ENCODE assay signal across 8 mouse cellular contexts in the genomic region with DNA sequence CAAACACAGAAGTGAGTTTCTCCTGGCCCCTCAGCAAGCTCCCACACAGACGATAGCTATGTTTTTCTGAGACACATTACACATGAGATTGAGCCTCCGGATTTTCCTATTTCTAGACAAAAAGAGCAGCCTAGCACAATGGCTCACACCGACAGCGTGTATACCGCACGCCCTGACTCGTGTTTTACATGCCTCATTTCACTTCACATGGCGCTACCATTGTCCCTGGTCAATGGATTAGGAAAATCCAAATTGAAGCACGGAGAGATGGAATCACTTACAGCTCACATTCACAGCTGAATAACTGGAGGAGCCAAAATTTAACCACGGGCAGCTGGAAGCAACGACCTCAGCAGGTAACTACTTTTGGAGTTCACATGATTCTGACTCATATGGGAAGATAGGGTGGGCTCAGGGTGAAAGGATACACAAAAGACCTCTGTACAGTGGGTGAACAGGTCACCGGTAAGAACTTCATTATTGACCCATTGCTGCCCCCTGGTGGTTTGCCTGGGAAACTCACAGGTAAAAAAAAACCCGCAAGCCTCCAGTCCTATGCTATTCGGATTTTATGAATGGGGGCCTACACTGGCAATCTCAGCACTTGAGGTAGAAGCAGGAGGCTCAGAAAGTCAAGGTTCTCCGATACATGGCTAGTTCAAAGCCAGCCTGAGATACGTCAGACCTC. TPM values are rescaled to one million over a fixed set of nuclear protein-coding genes. Genes with fewer than 3 reads are reported as not detected.
A peak's percentile ranks its signal among the peaks of the same experiment; 100 is the strongest.
DNase-seq lines count a peak whose midpoint lies in the region; ATAC-seq lines count a peak whose summit lies in the region.

No protein-coding gene starts in this region.

- H3K4me2 ChIP-seq in heart, embryonic 12.5 days = no peak overlapping the region
- no peak overlapping the region for H3K4me2 ChIP-seq in forebrain, embryonic 12.5 days
- H3K4me2 ChIP-seq in kidney, embryonic 14.5 days (replicated peaks; ENCODE audit: low read depth, low read length) = no peak overlapping the region

- H3K4me3 ChIP-seq in heart, embryonic 12.5 days = no peak overlapping the region
- no peak overlapping the region for H3K4me3 ChIP-seq in forebrain, embryonic 12.5 days (replicated peaks)
- H3K4me3 ChIP-seq in kidney, embryonic 14.5 days (ENCODE audit: low read length) = no peak overlapping the region

- peak; percentile 44 for DNase-seq in heart, adult 8-10 months (ENCODE audit: low spot score)
- DNase-seq in CD8-positive naive resting alpha-beta T cell, adult 2 months (ENCODE audit: low read depth in 2 of 2, low spot score in 2 of 2) = peak; percentile 58 to 72
- peak; percentile 51 for DNase-seq in c-Kit-positive CD71-positive TER-119-negative erythroid progenitor cells, embryonic 14.5 days (ENCODE audit: low read depth)
- peak; percentile 66 for DNase-seq in lung, postnatal 10 days
- DNase-seq in spleen, adult 12 weeks (ENCODE audit: low spot score) = peak; percentile 65

- no peak overlapping the region for H3K27ac ChIP-seq in heart, embryonic 12.5 days (ENCODE audit: poor library complexity, severe bottlenecking)
- peak overlapping the region; percentile 37 for H3K27ac ChIP-seq in forebrain, embryonic 12.5 days
- H3K27ac ChIP-seq in kidney, embryonic 14.5 days (ENCODE audit: low read depth, low read length) = no peak overlapping the region

- 62% methylated on average over 16 of the region's 16 CpGs for WGBS in heart, embryonic 12.5 days
- 23% methylated on average over 16 of the region's 16 CpGs for WGBS in forebrain, embryonic 12.5 days
- WGBS in kidney, embryonic 14.5 days = 56% methylated on average over 16 of the region's 16 CpGs

- H3K9me3 ChIP-seq in heart, embryonic 12.5 days (replicated peaks) = no peaks in the 10 kb centered on the region
- no peaks in the 10 kb centered on the region for H3K9me3 ChIP-seq in forebrain, embryonic 12.5 days
- no peaks in the 10 kb centered on the region for H3K9me3 ChIP-seq in kidney, embryonic 14.5 days (ENCODE audit: control insufficient read depth, low read length)

- H3K36me3 ChIP-seq in heart, embryonic 12.5 days = peaks cover 36% of the 10 kb centered on the region
- peaks cover 42% of the 10 kb centered on the region for H3K36me3 ChIP-seq in forebrain, embryonic 12.5 days (replicated peaks)
- peaks cover 34% of the 10 kb centered on the region for H3K36me3 ChIP-seq in kidney, embryonic 14.5 days (ENCODE audit: control insufficient read depth, insufficient read depth, low read length)

- no peak for ATAC-seq in heart, embryonic 12.5 days (ENCODE audit: insufficient number of reproducible peaks, low FRiP score)
- ATAC-seq in forebrain, embryonic 12.5 days (ENCODE audit: low FRiP score) = peak; percentile 49
- peak; percentile 32; the same call in 1 of the 2 replicates for ATAC-seq in kidney, embryonic 14.5 days (ENCODE audit: low FRiP score, low TSS enrichment)

- no peaks in the 10 kb centered on the region for H3K4me1 ChIP-seq in heart, embryonic 12.5 days (replicated peaks)
- peaks cover 42% of the 10 kb centered on the region for H3K4me1 ChIP-seq in forebrain, embryonic 12.5 days
- no peaks in the 10 kb centered on the region for H3K4me1 ChIP-seq in kidney, embryonic 14.5 days (ENCODE audit: control insufficient read depth, insufficient read depth, low read length)

- no peaks in the 10 kb centered on the region for H3K27me3 ChIP-seq in heart, embryonic 12.5 days (replicated peaks)
- no peaks in the 10 kb centered on the region for H3K27me3 ChIP-seq in forebrain, embryonic 12.5 days
- no peaks in the 10 kb centered on the region for H3K27me3 ChIP-seq in kidney, embryonic 14.5 days (ENCODE audit: control insufficient read depth, insufficient read depth, low read length)

- H3K9ac ChIP-seq in heart, embryonic 12.5 days = no peak overlapping the region
- H3K9ac ChIP-seq in forebrain, embryonic 12.5 days = no peak overlapping the region
- H3K9ac ChIP-seq in kidney, embryonic 14.5 days (ENCODE audit: low read depth, low read length) = no peak overlapping the region

RNA-seq across cellular contexts. Expression of gene Npc2, which starts 17.8 kb away (rescaled TPM):
- total RNA-seq in heart, adult 8-10 months (2022) = 10 to 100 TPM; 26.1 to 29.6 (median 26.9) TPM
- 55.0 and 56.5 TPM in 2 replicates for polyA plus RNA-seq in heart, embryonic 12.5 days (2016; fragmentation: Nextera tagmentation; extraction: Ambion mirVana)
- 72.0 and 75.2 TPM in 2 replicates for polyA plus RNA-seq in forebrain, embryonic 12.5 days (2016; fragmentation: Nextera tagmentation; extraction: Ambion mirVana)
- 50.2 and 59.0 TPM in 2 replicates for polyA plus RNA-seq in kidney, embryonic 14.5 days (2014; fragmentation: Nextera tagmentation; extraction: Ambion mirVana)

RNA-seq across cellular contexts. Expression of gene Isca2, which starts 17.9 kb away (rescaled TPM):
- 100 to 1,000 TPM in 1 of 4 experiments, 10 to 100 TPM in 3; 89.1 to 116 (median 94.9) TPM for total RNA-seq in heart, adult 8-10 months (2022)
- 127 and 137 TPM in 2 replicates for polyA plus RNA-seq in heart, embryonic 12.5 days (2016; fragmentation: Nextera tagmentation; extraction: Ambion mirVana)
- polyA plus RNA-seq in forebrain, embryonic 12.5 days (2016; fragmentation: Nextera tagmentation; extraction: Ambion mirVana) = 143 and 152 TPM in 2 replicates
- 138 and 170 TPM in 2 replicates for polyA plus RNA-seq in kidney, embryonic 14.5 days (2014; fragmentation: Nextera tagmentation; extraction: Ambion mirVana)

RNA-seq across cellular contexts. Expression of gene Syndig1l, which starts 56.5 kb away (rescaled TPM):
- total RNA-seq in heart, adult 8-10 months (2022) = not detected
- not detected in 2 replicates for polyA plus RNA-seq in heart, embryonic 12.5 days (2016; fragmentation: Nextera tagmentation; extraction: Ambion mirVana)
- 0.61 and 0.67 TPM in 2 replicates for polyA plus RNA-seq in forebrain, embryonic 12.5 days (2016; fragmentation: Nextera tagmentation; extraction: Ambion mirVana)
- not detected in 2 replicates for polyA plus RNA-seq in kidney, embryonic 14.5 days (2014; fragmentation: Nextera tagmentation; extraction: Ambion mirVana)
